Mouse (Mus musculus) left cerebral cortex, postnatal 14 days (tissue): ENCODE measurements at regions not wholly inside any gene's neighbourhood (a gene's known extent, or its start where the extent isn't known, plus 50 kb on each side); places are given as distances from the start of the nearest gene placed in this dataset.

Experiments
- DNase-seq, 2 experiments: peaks; one replicate each; pipeline ENCODE4 v3.0.0; 2021 to 2022; ENCODE audit warnings: low spot score in 2 of 2, mixed read lengths in 1 of 2
- intact Hi-C: fragments of 180-260 bp; cut with DNase I; formaldehyde crosslinking; loops from one replicate; pipeline ENCODE4 v1.15.1; 2025

DNA sequence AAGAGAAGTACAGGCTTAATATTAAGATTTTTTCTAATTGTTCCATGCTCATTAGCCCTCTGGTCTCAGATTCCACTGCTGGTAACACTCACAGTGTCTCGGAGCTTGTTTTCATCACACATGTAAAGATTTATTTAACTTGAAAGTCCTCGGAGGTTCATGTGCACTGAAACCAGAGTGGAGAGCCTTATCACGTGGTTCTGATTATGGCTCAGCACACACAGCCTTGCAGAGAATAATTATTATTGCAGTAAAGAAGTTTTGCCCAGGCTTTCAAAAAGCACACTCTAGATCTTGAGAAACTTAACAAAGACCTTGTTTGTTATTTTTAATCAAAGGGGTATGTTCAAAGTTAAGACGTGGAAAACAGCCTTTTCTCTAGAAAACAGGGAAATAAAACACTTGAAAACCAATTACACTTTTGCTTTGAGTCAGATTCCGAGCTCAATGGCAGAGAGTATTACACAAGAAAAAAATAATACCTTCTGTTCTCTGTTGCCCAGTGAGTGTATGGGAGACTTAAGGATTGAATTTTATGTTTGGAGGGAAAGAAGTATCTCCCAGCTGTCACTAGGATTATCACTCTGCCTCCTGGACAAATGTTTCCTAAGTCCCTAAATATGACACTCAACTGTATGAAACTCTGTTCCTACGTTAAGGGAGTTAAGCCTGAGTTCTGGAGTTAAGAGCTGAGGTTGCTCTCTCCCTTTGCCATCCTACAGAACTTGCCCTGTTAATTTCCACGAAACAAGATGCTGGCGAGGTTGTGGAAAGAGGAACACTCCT lies 114.9 kb upstream of the Lpar1 start:
- intact Hi-C loops = no loop called here
- no peak for DNase-seq

DNA sequence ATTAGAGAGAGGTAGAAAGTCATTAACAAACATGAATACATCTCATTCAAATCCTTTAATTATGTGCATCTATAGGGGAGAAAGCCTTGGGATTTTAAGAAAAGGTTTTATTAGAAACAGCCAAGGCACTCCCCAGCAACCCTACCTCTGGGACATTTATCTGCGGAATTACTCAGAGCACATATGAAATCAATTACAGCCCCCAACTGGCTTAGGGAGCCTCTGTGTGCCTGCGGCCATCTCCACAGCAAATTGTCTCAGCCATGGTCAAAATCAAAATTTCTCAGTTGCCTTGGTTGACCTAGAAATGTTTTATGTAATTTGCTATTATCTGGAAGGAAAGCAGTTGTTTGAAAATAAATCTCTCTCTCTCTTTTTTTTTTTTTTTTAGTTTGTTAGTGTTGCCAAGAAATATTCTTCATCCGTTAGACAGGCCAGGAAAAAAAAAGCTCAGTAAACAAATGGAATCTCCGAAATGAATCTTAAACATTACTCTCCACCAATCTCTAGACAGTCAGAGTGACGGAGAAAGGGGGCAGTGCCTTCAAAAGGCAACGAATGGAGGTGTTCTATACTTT lies 110.0 kb upstream of the Lpar1 start:
- intact Hi-C loops = no loop called here
- no peak for DNase-seq

DNA sequence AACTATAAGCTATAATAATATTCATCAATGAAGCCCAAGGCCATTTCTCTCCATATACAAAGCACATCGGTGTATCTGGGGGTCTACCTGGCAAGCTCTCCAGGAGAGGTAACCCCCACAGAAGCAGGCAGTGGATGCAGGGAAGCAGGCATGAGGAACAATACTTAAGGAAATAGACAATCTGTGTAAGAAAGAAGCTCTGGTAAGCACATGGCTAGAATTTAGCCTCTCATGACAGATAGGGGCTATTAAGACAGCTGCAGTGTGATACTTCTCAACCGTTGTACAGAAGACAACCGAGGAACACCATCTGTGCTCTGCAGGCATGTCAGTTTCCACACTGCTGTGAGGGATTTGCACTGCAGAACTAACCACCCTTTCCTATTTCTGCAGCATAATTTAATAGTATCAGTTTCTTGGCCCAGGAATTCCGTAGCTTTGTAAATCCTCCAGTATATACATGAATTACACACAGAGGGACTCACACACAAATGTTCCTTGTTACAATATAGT lies 108.1 kb upstream of the Lpar1 start:
- intact Hi-C loops = no loop called here
- no peak for DNase-seq

DNA sequence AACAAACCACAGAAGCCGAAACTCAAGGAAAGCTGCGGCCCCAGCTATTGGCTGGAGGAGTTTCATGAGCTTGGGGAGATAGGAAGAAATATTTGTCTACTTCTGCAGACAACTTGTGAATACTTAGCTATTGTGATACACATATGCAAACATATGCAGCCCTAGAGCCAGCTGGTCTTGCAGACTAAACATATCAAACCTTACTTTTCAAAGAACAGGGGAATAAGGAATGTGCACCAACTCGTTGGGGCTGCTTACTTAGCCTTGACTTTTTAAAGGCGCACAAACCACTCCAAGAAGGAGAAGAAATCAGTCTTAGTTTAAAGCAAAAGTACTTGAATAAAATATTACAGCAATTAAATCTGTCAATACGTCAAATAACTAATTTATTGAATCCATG lies 106.8 kb upstream of the Lpar1 start:
- DNase-seq = no peak
- intact Hi-C loops = no loop called here

DNA sequence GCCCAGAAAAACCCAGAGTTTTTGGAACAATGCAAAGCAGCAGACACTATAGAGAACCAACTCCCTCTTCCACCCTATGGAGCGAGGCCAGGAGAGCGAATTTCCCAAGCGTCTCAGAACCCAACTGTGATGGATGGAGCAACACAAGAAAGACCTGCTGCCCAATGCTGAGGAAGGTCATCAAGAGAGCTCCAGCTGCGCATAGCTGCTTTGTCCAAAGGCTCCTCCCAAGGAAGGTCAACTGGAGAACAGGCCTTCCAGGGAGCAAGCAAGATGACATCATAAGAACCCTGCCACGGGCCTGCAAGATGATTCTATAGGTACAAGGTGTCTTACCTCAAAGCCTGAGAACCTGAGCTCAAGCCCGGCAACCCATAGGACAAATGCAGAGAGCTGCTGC lies 104.5 kb upstream of the Lpar1 start:
- intact Hi-C loops = no loop called here
- DNase-seq = no peak

DNA sequence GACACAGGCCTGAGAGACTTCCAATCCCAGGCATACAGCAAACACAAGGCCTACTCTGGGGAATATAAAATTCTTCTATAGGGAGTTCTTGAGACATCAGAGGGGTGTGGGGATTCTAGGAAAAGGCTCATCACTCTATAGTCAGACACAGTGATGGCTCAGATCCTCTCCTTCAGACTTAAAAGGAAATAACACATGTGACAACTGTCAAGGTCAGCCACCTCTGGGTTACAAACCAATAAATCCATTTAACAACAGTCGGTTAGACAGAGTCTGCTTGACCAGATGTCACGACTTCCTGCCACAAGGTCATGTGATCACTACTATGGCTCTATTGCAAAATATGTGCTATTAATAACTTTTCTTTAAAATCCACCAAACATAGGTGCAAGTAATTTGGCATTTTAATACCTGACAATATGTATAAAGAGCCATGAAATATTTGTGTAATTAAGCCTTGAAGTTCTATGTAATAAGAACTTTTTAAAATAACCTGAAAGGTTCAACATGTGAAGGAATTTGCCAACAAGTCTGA lies 94.1 kb upstream of the Lpar1 start:
- intact Hi-C loops = no loop called here
- no peak for DNase-seq

DNA sequence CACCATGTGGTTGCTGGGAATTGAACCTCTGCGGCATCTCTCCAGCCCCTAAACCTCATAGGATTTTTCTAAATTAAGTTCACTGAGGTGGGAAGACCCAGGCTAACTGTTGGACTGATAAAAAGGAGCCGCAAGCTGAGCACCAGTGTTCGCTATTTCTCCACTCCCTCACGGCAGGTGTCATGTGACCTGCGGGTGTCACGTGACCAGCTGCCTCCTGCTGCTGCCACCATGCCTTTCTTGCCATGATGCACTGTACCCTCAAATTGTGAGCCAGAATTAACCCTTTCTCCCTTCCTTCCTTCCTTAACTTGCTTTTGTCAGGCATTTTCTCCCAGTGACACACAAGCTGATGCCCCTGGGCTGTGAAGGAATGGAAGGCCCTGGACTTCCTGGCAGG lies 93.1 kb upstream of the Lpar1 start:
- intact Hi-C loops = no loop called here
- no peak for DNase-seq

DNA sequence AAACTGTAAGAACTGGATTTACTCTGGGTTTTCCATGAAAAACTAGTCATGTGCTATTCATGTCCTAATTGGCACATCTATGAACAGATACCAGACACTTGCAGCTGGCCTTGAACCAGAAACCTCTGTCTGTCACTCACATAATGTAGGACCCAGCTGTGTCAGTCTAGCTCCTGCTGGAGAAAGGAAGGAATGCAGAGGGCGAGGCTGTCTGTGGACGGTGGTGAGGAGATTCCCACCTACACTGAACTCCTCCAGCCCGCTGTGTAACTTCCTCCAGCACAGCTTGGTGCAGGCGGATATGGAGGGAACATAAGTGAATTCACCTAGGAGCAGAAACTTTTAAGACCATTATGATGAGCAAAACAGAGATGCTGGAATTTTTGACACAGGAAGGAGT lies 89.7 kb upstream of the Lpar1 start:
- intact Hi-C loops = no loop called here
- no peak for DNase-seq

DNA sequence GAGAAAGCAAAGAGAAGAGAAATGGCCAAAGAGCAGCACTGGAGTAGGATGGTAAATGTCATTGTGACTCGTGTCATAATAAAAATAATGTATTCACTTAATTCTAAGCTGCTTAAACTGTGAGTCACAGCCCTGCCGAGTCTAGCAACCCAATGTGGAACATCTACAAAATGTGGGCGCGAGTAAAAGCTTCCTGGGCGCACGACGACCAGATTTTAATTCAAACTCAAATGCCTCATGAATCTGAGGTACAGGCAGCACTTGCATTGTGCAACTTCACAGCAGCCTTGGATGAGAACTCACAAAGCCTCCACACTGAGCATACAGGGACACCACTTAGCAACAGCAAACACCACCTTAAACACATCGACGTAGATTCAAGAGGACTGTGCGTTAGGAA lies 88.5 kb upstream of the Lpar1 start:
- intact Hi-C loops = no loop called here
- DNase-seq = peak; percentile 8 to 19

DNA sequence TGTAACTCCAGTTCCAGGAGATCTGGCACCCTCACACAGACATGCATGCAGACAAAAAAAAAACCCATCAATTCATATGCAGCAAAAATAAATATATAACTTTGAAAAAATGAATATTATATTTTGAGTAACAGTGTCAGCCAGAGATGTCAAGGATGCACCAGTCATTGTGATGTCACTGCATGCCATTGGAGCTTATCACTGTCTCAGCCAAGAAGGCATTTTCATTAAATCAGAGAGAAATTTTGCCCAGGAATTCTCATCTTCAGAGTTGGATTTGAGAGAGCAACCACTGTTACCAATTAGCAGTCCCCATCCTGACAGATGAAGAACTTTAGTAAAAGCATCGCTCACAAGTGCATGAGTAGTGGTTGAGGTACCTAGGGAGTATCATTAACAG lies 79.0 kb upstream of the Lpar1 start:
- intact Hi-C loops = no loop called here
- no peak for DNase-seq

DNA sequence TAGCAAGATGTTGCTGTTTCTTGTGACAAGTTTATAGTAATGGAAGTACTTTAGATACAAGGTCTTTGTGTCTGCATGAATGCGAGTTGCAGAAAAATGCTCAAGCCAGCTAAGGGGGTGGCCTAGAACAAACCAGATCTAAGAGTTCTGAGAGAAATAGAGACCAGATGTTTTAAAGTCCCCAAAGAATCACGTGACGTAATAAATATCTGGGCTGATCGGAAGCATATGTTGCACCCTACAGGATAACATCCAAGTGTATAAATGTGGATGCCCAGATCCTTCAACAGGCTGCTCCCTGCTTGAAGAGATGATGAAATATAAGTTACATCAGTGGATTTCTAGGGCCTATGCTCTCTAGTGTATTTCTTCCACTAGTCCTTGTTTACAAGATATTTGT lies 77.7 kb upstream of the Lpar1 start:
- intact Hi-C loops = no loop called here
- DNase-seq = no peak

DNA sequence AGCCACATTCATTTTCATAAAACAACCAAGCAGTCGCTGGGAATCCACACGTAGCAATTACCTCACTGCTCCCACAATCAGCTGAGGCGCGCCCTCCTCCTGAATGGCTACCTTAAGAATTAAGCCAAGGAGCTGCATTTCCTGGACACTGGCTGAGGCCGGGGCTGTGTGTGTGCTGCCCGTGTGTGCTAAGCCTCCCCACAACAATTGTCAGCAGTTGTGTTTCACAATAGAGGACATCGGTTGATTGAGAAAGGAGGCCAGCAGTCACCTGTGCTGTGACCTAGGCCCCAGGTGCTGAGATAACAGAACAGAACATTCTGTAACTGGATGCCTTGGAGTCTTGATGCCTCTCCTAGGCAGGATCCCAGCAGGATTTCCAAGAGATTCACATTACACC lies 73.3 kb upstream of the Lpar1 start:
- intact Hi-C loops = no loop called here
- DNase-seq = no peak

DNA sequence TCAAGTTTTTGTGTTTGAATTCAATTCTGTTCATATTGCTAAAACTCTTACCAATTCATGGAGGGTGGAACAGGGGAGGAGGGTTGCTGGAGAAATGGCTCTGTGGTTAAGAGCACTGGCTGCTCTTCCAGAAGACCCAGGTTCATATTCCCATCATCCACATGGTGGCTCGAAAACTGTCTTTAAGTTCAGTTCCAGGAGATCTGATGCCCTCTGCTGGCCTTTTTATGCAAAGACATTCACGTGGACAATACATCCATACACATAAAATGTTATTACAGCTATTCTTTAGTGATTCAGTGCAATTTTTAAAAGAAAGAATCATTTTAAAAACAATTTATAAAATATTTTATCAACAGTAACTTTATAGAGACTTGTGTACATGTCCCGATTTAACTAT lies 70.4 kb upstream of the Lpar1 start:
- intact Hi-C loops = no loop called here
- DNase-seq = no peak

DNA sequence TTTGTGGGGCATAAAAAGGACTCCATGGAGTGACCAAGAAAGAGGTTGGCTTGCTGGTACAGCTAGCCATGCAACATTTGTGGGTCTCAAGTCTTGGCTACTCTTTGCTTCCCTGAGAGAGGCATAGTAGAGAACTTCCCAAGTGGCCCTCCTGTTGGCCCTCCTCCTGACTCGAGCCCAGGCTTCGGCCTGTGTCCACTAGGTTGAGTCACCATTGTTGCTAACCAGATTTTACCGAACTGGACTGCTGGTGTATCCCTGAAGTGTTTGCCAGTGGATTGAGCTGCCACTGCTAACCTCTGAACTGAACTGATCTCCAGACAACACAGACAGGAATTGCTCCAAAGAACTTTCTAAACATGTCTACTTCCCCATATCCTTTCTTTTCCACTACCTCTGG lies 66.9 kb upstream of the Lpar1 start:
- intact Hi-C loops = no loop called here
- no peak for DNase-seq

DNA sequence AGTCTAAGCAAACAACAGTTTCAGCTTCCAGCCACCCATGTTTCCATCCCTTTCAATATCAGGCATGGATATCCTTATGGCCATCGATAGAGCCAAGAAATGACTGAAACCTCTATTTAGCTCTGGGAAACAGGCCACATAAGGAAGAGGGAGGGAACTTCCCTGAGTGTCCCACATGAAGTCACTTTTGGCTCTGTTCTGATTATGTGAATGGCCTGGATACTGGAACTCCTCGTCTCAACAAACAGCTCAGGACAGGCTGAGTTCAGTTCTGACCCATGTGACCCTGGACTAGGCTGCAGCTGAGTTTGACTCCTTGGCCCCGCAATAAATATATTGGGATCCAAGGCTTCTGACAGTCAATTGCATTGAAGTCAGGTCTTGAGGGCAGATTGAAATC lies 63.6 kb upstream of the Lpar1 start:
- intact Hi-C loops = no loop called here
- no peak for DNase-seq

DNA sequence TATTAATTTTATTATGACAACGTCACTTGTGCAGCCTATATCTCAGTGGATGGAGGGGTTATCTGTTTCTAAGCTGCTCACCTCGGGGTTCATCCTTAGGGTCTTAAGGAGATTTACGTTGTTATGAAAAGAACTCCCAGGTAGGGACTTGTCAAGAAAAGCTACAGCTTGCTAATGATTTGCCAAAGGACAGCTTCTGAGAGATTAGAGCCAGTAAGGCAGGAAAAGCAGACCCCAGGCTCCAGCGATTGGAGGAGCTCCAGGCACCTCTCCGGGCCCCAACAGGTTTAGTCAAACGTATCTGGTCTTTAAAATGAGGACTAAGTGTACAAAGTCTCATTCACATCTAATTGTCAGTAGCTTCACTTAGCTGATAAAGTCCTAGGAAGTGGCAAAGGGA lies 59.8 kb upstream of the Lpar1 start:
- intact Hi-C loops = no loop called here
- DNase-seq = no peak

DNA sequence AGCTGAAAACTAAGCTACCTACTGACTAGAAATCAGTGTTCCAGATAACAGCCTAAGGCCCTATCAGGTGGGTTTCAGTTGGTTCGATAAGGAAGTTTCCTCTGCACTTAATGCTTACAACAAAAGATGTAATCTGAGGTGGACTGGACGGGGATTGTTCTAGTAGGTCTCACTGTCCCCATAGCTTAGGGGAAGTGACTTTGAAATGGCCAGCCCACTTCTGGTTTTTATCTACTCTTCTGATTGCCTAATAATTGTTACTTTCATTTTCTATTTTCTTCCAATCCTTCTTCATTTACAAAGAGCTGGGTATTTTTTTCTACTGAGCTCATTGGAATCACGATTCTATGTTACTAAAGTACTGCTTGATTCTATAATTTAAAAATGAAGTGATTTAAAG lies 59.3 kb upstream of the Lpar1 start:
- intact Hi-C loops = no loop called here
- no peak for DNase-seq

DNA sequence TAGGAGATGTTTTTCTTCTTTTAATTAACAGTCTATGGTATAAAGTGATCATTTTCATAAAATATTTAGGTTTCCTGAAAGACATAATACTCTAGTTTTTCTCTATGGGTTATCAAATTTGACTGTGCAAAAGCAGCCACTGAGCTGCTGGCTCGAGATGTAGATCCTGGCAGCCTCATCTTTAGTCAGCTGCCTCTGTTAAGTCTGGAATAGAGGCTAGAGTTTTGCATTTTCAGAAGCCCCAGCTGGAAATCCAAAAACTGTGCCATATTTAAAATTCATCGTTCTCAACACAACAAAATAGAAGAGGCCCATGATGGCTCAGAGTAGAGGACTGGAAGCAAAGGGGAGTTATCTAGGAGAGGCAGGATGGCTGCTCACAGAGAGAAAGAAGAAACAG lies 53.8 kb upstream of the Lpar1 start:
- no peak for DNase-seq
- intact Hi-C loops = no loop called here

DNA sequence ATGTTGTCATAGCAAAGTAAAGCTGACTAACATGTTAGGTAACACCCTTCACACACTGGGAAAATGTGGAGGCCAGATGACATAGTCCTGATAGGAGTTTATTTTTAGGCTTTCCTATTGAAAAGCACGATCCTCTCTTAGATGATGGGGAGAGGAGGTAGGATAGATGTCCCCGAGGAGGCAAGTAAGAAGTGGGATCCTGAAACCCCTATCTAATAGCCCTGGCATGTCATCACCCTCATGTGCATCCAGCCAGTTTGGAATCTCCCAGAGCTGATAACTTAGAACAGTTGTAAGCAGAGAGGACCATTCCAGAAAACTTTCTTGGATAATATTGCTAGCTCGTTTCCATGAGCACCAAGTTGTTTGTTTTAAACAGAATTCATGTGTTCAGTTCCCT lies 52.2 kb upstream of the Lpar1 start:
- intact Hi-C loops = no loop called here
- DNase-seq = no peak
